Mouse (Mus musculus) heart, postnatal 14 days (tissue): ENCODE data around the gene Zfp111. TPM values are rescaled to one million over a fixed set of nuclear protein-coding genes. Genes with fewer than 3 reads are reported as not detected.
A peak's percentile ranks its signal among the peaks of the same experiment; 100 is the strongest.

Source experiments
- DNase-seq, 2 experiments: peaks; one replicate each; pipeline ENCODE4 v3.0.0; 2021 to 2022
- intact Hi-C: fragments of 180-260 bp; cut with DNase I; formaldehyde crosslinking; loops from one replicate; pipeline ENCODE4 v1.15.1; 2025
- total RNA-seq, 2 experiments: library from RNA; stranded (reverse); gene quantifications; 2 replicates each; pipeline ENCODE4 v1.2.3; 2021

Gene Zfp111
- total RNA-seq, 2 experiments from 2014 or later, result 4.0 to 5.0 TPM

- intact Hi-C loops, result no loop called here
These were observed 39.1 kb downstream of the Zfp111 start for GRCm38 (mm10) chr7:24172191-24172590.

DNA sequence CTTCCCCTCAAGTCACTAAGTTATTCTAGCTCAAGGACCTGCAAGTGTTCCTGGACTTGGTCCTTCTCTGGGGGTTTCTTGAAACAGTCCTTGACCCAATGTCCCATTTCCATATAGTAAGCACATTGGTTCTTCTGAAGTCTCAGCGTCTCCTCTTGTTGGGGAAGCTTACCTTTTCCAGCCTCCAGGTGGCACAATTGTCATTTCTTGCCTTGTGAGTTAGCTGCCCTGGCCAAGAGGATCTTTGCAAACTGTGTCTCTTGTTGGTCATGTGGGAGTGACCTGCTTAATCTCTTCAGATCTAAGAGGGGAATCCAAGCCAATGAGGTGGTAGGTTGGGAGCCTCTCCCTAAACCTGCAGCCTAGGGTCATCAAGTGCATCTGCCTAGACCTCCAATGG lies 58.0 kb downstream of the Zfp111 start:
- peak in 1 of 2 experiments; percentile 7 for DNase-seq
- intact Hi-C loops, result no loop called here

More at GRCm38 (mm10) chr7:24172191-24172590, 39.1 kb downstream of the Zfp111 start:
- DNase-seq, result no peak

Other genes with a start within 250 kb of the Zfp111 start
- not detected for gene Vmn1r181, start 236.8 kb downstream of the Zfp111 start, total RNA-seq
- gene V1rd19, start 209.8 kb downstream of the Zfp111 start, total RNA-seq, result not detected
- gene Vmn1r183, start 158.2 kb downstream of the Zfp111 start, total RNA-seq, result not detected
- 10 to 100 TPM; 10.4 to 11.0 TPM for gene Zfp180, start 129.5 kb downstream of the Zfp111 start, total RNA-seq
- 1 to 10 TPM; 3.1 to 5.1 TPM for gene Zfp112, start 99.1 kb downstream of the Zfp111 start, total RNA-seq
- gene Zfp235, start 77.3 kb downstream of the Zfp111 start, total RNA-seq, result 1 to 10 TPM; 6.7 to 6.8 TPM
- gene Zfp114, start 36.4 kb downstream of the Zfp111 start, total RNA-seq, result under 1 TPM; 0.12 to 0.15 TPM
- 1 to 10 TPM; 1.9 to 2.1 TPM for gene Zfp109, start 26.1 kb upstream of the Zfp111 start, total RNA-seq
- gene Zfp108, start 43.4 kb upstream of the Zfp111 start, total RNA-seq, result 1 to 10 TPM; 1.8 to 1.9 TPM
- 1 to 10 TPM; 3.1 to 4.9 TPM for gene Zfp93, start 59.0 kb upstream of the Zfp111 start, total RNA-seq
- gene Zfp61, start 89.8 kb upstream of the Zfp111 start, total RNA-seq, result 1 to 10 TPM; 3.3 to 4.0 TPM
- gene Zfp94, start 105.2 kb upstream of the Zfp111 start, total RNA-seq, result 1 to 10 TPM; 1.7 to 2.1 TPM
- gene Tescl, start 122.5 kb upstream of the Zfp111 start, total RNA-seq, result not detected
- gene Lypd5, start 137.8 kb upstream of the Zfp111 start, total RNA-seq, result not detected
- 1 to 10 TPM; 1.0 to 3.3 TPM for gene Kcnn4, start 158.8 kb upstream of the Zfp111 start, total RNA-seq
- gene Smg9, start 188.2 kb upstream of the Zfp111 start, total RNA-seq, result 10 to 100 TPM in 1 of 2 experiments, 1 to 10 TPM in 1; 9.4 to 10.2 TPM
- gene Irgc1, start 240.9 kb upstream of the Zfp111 start, total RNA-seq, result not detected